In genomic region chr9:21409592-21410317, GRCm38 (mm10) we compare ENCODE assay signal across 9 mouse cellular contexts. TPM values are rescaled to one million over a fixed set of nuclear protein-coding genes. Genes with fewer than 3 reads are reported as not detected.
DNase-seq lines count a peak whose midpoint lies in the region; ATAC-seq and TF ChIP-seq lines count a peak whose summit lies in the region.
"Had no signal": no experiment of that assay in that cellular context is flagged by ENCODE, and none has a peak within 500 bp of the region (broad histone marks: within the 10 kb centered on the region; RNA-seq: fewer than 3 reads in every experiment).

No protein-coding gene starts in this region.

- H3K27me3 ChIP-seq in embryonic facial prominence, embryonic 11.5 days (ENCODE audit: control insufficient read depth, insufficient read depth, low read length): no peaks in the 10 kb centered on the region
- H3K27me3 ChIP-seq: limb, embryonic 15.5 days had no signal

- H3K27ac ChIP-seq in ES-E14 (ENCODE audit: insufficient read depth, low read depth, low read length, poor library complexity, severe bottlenecking): no peak overlapping the region
- no peak overlapping the region for H3K27ac ChIP-seq in embryonic facial prominence, embryonic 11.5 days (replicated peaks; ENCODE audit: low read depth, low read length)
- H3K27ac ChIP-seq in layer of hippocampus, adult 2 months: peak overlapping the region; percentile 52; the same call in 1 of the 2 replicates
- H3K27ac ChIP-seq: limb, embryonic 15.5 days had no signal

- H3K9me3 ChIP-seq in ES-E14 (ENCODE audit: control insufficient read depth, insufficient read depth, low read depth, low read length): no peaks in the 10 kb centered on the region
- H3K9me3 ChIP-seq in embryonic facial prominence, embryonic 11.5 days (replicated peaks; ENCODE audit: control insufficient read depth, low read length): no peaks in the 10 kb centered on the region
- H3K9me3 ChIP-seq: limb, embryonic 15.5 days had no signal

- ATAC-seq in embryonic facial prominence, embryonic 11.5 days (replicated peaks; ENCODE audit: insufficient number of reproducible peaks, low FRiP score, low TSS enrichment, low read depth): no peak

- H3K4me1 ChIP-seq in ES-E14 (ENCODE audit: control insufficient read depth in 2 of 2, insufficient read depth in 2 of 2, low read length in 2 of 2, poor library complexity in 1 of 2): peaks cover 0 to 5% of the 10 kb centered on the region in 2 experiments; a peak in 1 of 4 replicates
- H3K4me1 ChIP-seq in embryonic facial prominence, embryonic 11.5 days (ENCODE audit: control insufficient read depth, insufficient read depth, low read length): no peaks in the 10 kb centered on the region

- no peak overlapping the region for H3K9ac ChIP-seq in ES-E14 (ENCODE audit: insufficient read depth, low read depth, low read length, poor library complexity, severe bottlenecking)
- no peak overlapping the region for H3K9ac ChIP-seq in embryonic facial prominence, embryonic 11.5 days (replicated peaks; ENCODE audit: low read length)
- H3K9ac ChIP-seq: limb, embryonic 15.5 days had no signal

- peak; percentile 65 for DNase-seq in ES-E14 (ENCODE audit: low read depth, low spot score)
- DNase-seq in adrenal gland, postnatal 4 days (ENCODE audit: low spot score in 2 of 2): peak; percentile 42 to 69
- DNase-seq in embryonic facial prominence, embryonic 11.5 days (ENCODE audit: low spot score): peak; percentile 83
- peak; percentile 54 to 66 for DNase-seq in heart, adult 9 months (ENCODE audit: low spot score in 2 of 2)
- peak; percentile 83 to 93 for DNase-seq in layer of hippocampus, adult 2 months (ENCODE audit: low spot score in 2 of 2)
- DNase-seq in lung, postnatal 25 days (ENCODE audit: low spot score): peak; percentile 85
- peak; percentile 77 for DNase-seq in retina, postnatal 7 days (ENCODE audit: low read depth, low spot score)
- DNase-seq in urinary bladder, postnatal 25 days (ENCODE audit: low spot score): peak; percentile 84

- TF ChIP-seq CTCF in layer of hippocampus, adult 2 months (conservative IDR thresholded peaks at IDR 0.05): peak; percentile 91

- 36% methylated on average over 9 of the region's 9 CpGs for WGBS in embryonic facial prominence, embryonic 11.5 days

- in situ Hi-C loops in ES-E14 (cut with MboI; ENCODE audit: low sequenced_read_pairs in 2 of 2, unreplicated experiment in 2 of 2): no loop called here

- no peak overlapping the region for H3K4me2 ChIP-seq in embryonic facial prominence, embryonic 11.5 days (ENCODE audit: low read depth, low read length)
- H3K4me2 ChIP-seq: limb, embryonic 15.5 days had no signal

- H3K36me3 ChIP-seq in ES-E14 (ENCODE audit: control insufficient read depth, insufficient read depth, low read length, poor library complexity, severe bottlenecking): peaks cover 26% of the 10 kb centered on the region
- H3K36me3 ChIP-seq in embryonic facial prominence, embryonic 11.5 days (replicated peaks; ENCODE audit: control insufficient read depth, insufficient read depth, low read depth, low read length): peaks cover 13% of the 10 kb centered on the region

- H3K4me3 ChIP-seq in ES-E14 (ENCODE audit: insufficient read depth in 1 of 2, low read depth in 1 of 2, low read length in 2 of 2, poor library complexity in 1 of 2, severe bottlenecking in 1 of 2): no peak overlapping the region
- H3K4me3 ChIP-seq in embryonic facial prominence, embryonic 11.5 days (ENCODE audit: low read depth, low read length): no peak overlapping the region
- no peak overlapping the region for H3K4me3 ChIP-seq in layer of hippocampus, adult 2 months
- H3K4me3 ChIP-seq: limb, embryonic 15.5 days had no signal

TF ChIP-seq in ES-E14, 5 proteins besides CTCF, POLR2A, EP300 and RAD21:
- TF ChIP-seq CHD2 (IDR thresholded peaks at IDR 0.05; ENCODE audit: low read depth, low read length): no peak
- TF ChIP-seq MAFK (IDR thresholded peaks at IDR 0.05; ENCODE audit: insufficient read depth, low read depth, low read length): no peak
- no peak for TF ChIP-seq ZNF384 (IDR thresholded peaks at IDR 0.05; ENCODE audit: low read depth, low read length)
- TF ChIP-seq ZC3H11A (IDR thresholded peaks at IDR 0.05; ENCODE audit: borderline replicate concordance, low read depth, low read length): no peak
- no peak for TF ChIP-seq HCFC1 (IDR thresholded peaks at IDR 0.05; ENCODE audit: borderline replicate concordance, insufficient read depth, low read length)

RNA-seq across cellular contexts. Expression of gene Qtrt1, which starts 1.9 kb away (rescaled TPM):
- 62.7 and 100 TPM in 2 replicates for total RNA-seq in ES-E14 (2012; rRNA removed)
- total RNA-seq in adrenal gland, postnatal 4 days (2021): 10 to 100 TPM; 34.0 to 35.3 TPM
- 47.6 and 51.5 TPM in 2 replicates for polyA plus RNA-seq in embryonic facial prominence, embryonic 11.5 days (2014; fragmentation: Nextera tagmentation; extraction: Ambion mirVana)
- 10 to 100 TPM; 31.2 to 46.2 TPM for total RNA-seq in layer of hippocampus, adult 2 months (2021)

RNA-seq across cellular contexts. Expression of gene Dnm2, which starts 15.0 kb away (rescaled TPM):
- 56.3 and 69.6 TPM in 2 replicates for total RNA-seq in ES-E14 (2012; rRNA removed)
- 100 to 1,000 TPM; 111 to 116 TPM for total RNA-seq in adrenal gland, postnatal 4 days (2021)
- polyA plus RNA-seq in embryonic facial prominence, embryonic 11.5 days (2014; fragmentation: Nextera tagmentation; extraction: Ambion mirVana): 57.1 and 58.0 TPM in 2 replicates
- 10 to 100 TPM; 58.0 to 69.6 TPM for total RNA-seq in layer of hippocampus, adult 2 months (2021)

RNA-seq across cellular contexts. Expression of gene Ilf3, which starts 42.1 kb away (rescaled TPM):
- 159 and 200 TPM in 2 replicates for total RNA-seq in ES-E14 (2012; rRNA removed)
- 100 to 1,000 TPM; 107 to 118 TPM for total RNA-seq in adrenal gland, postnatal 4 days (2021)
- polyA plus RNA-seq in embryonic facial prominence, embryonic 11.5 days (2014; fragmentation: Nextera tagmentation; extraction: Ambion mirVana): 248 and 256 TPM in 2 replicates
- total RNA-seq in layer of hippocampus, adult 2 months (2021): 100 to 1,000 TPM; 106 to 108 TPM
